Mouse (Mus musculus): ENCODE data around the gene Gtf2a1l.

GRCm38 (mm10) chr17:88624386-88624785, 44.1 kb upstream of the Gtf2a1l start:
- TF ChIP-seq CTCF (IDR thresholded peaks at IDR 0.05; ENCODE audit: borderline replicate concordance, insufficient read depth, low read depth, low read length) (no peak), POLR2A (IDR thresholded peaks at IDR 0.05; ENCODE audit: borderline replicate concordance, insufficient read depth, low read length) (no peak)
